Mouse (Mus musculus): ENCODE data around the gene Isy1. TPM values are rescaled to one million over a fixed set of nuclear protein-coding genes. Genes with fewer than 3 reads are reported as not detected.

The Isy1 gene
- total and polyA plus RNA-seq, 3 experiments, result 43.8 to 140 (median 77.4) TPM

GRCm38 (mm10) chr6:87835695-87836094 is 2.9 kb downstream of the Isy1 start, which contains the start of gene Gm45140:
Gm45140 (minus strand) TSS chr6:87835795.
- no peak within 1 kb of the TSS for H3K4me3 ChIP-seq (replicated peaks in 1 of 3; ENCODE audit: low read depth in 2 of 3, low read length in 2 of 3, poor library complexity in 1 of 3)
- no peak within 1 kb of the TSS for H3K4me2 ChIP-seq (ENCODE audit: insufficient read depth, low read depth, poor library complexity, severe bottlenecking)
- H3K9ac ChIP-seq (ENCODE audit: insufficient read depth, low read depth), result no peak within 1 kb of the TSS
- no peaks in the 10 kb centered on the region for H3K9me3 ChIP-seq (replicated peaks; ENCODE audit: low read length)
- no peaks in the 10 kb centered on the region for H3K27me3 ChIP-seq (replicated peaks)
- peaks cover 19 to 49% of the 10 kb centered on the region in 2 experiments for H3K36me3 ChIP-seq (replicated peaks in 1 of 2; ENCODE audit: control insufficient read depth in 1 of 2, insufficient read depth in 1 of 2, low read length in 1 of 2)
- no peak for TF ChIP-seq NELFE (IDR thresholded peaks at IDR 0.05; ENCODE audit: low read depth, low read length)
- TF ChIP-seq CHD1 (IDR thresholded peaks at IDR 0.05; ENCODE audit: low read depth, low read length), result no peak
- no peak for TF ChIP-seq MYC (IDR thresholded peaks at IDR 0.05; ENCODE audit: low read depth, low read length)
- no peak for TF ChIP-seq NRF1 (IDR thresholded peaks at IDR 0.05; ENCODE audit: low read depth, low read length)
- no peak for TF ChIP-seq USF2 (conservative IDR thresholded peaks at IDR 0.05; ENCODE audit: low read depth, low read length)
- TF ChIP-seq JUN (IDR thresholded peaks at IDR 0.05; ENCODE audit: insufficient read depth, low read depth, low read length), result no peak
- no peak for TF ChIP-seq ELF1 (IDR thresholded peaks at IDR 0.05; ENCODE audit: low read depth, low read length)
- no peak for TF ChIP-seq PAX5 (IDR thresholded peaks at IDR 0.05; ENCODE audit: low read length)
- TF ChIP-seq IRF4 (IDR thresholded peaks at IDR 0.05; ENCODE audit: low read depth, low read length), result no peak
- TF ChIP-seq JUND (conservative IDR thresholded peaks at IDR 0.05; ENCODE audit: low read depth, low read length), result no peak
- no peak for TF ChIP-seq ETS1 (conservative IDR thresholded peaks at IDR 0.05; ENCODE audit: low read depth, low read length)
- TF ChIP-seq USF1 (IDR thresholded peaks at IDR 0.05; ENCODE audit: low read depth, low read length), result no peak
- H3K4me1 ChIP-seq (ENCODE audit: control insufficient read depth in 1 of 2, insufficient read depth in 2 of 2), result peaks cover 3 to 21% of the 10 kb centered on the region in 2 experiments; a peak in 3 of 4 replicates
- dilution Hi-C loops (cut with MboI; ENCODE audit: extremely low pct_ligation_motif_present, extremely low pct_unique_long_range_greater_than_20kb, low sequenced_read_pairs) (no loop called here), in situ Hi-C loops (cut with MboI; ENCODE audit: low pct_ligation_motif_present, low pct_unique_long_range_greater_than_20kb, low sequenced_read_pairs) (no loop called here)
- H3K79me2 ChIP-seq (replicated peaks; ENCODE audit: control insufficient read depth, extremely low read depth, insufficient read depth, poor library complexity, severe bottlenecking), result peaks cover 14% of the 10 kb centered on the region
- DNase-seq (ENCODE audit: extremely low read depth), result no peak
- no peak within 1 kb of the TSS for H3K27ac ChIP-seq (ENCODE audit: insufficient read depth, low read depth)

DNA sequence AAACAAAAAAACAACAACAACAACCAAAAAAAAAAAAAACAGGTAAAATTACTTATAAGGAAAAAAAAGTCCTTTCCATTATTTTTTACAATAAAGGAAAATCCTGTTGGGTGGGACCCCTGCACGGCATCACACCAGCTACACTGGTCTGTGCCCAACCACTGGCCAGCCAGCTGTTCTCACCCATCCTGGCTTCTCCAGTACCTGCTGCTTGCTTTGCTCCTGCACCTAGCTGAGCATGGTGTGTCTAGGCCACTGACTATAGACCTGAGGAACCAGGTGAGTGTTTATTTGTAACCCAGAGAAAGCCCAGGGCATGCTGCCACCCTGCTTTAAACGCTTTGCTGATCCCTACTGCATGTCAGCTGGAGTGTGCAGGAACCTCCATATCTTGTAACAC is 18.2 kb downstream of the Isy1 start:
- Histone ChIP-seq H3K9me3 (replicated peaks; ENCODE audit: low read length) (no peaks in the 10 kb centered on the region), H3K79me2 (replicated peaks; ENCODE audit: control insufficient read depth, extremely low read depth, insufficient read depth, poor library complexity, severe bottlenecking) (no peaks in the 10 kb centered on the region), H3K4me3 (replicated peaks in 1 of 3; ENCODE audit: low read depth in 2 of 3, low read length in 2 of 3, poor library complexity in 1 of 3) (no peak overlapping the region), H3K27ac (ENCODE audit: insufficient read depth, low read depth) (no peak overlapping the region), H3K4me2 (ENCODE audit: insufficient read depth, low read depth, poor library complexity, severe bottlenecking) (no peak overlapping the region), H3K4me1 (ENCODE audit: control insufficient read depth in 1 of 2, insufficient read depth in 2 of 2) (no peaks in the 10 kb centered on the region), H3K27me3 (replicated peaks) (no peaks in the 10 kb centered on the region), H3K36me3 (replicated peaks in 1 of 2; ENCODE audit: control insufficient read depth in 1 of 2, insufficient read depth in 1 of 2, low read length in 1 of 2) (peaks cover 66 to 96% of the 10 kb centered on the region in 2 experiments), H3K9ac (ENCODE audit: insufficient read depth, low read depth) (no peak overlapping the region)
- dilution Hi-C loops (cut with MboI; ENCODE audit: extremely low pct_ligation_motif_present, extremely low pct_unique_long_range_greater_than_20kb, low sequenced_read_pairs), result no loop called here
- DNase-seq (ENCODE audit: extremely low read depth), result no peak
- TF ChIP-seq ZC3H11A (IDR thresholded peaks at IDR 0.05; ENCODE audit: low read depth, low read length) (no peak), E2F4 (IDR thresholded peaks at IDR 0.05; ENCODE audit: insufficient replicate concordance, low read depth, low read length) (no peak), CTCF (conservative IDR thresholded peaks at IDR 0.05 in 1 of 2, IDR thresholded peaks at IDR 0.05 in 1 of 2; ENCODE audit: low read depth in 2 of 2, low read length in 2 of 2) (no peak), GABPA (IDR thresholded peaks at IDR 0.05; ENCODE audit: insufficient replicate concordance, low read depth, low read length) (no peak), SIN3A (IDR thresholded peaks at IDR 0.05; ENCODE audit: low read length) (no peak)
- in situ Hi-C loops (cut with MboI; ENCODE audit: low pct_ligation_motif_present, low pct_unique_long_range_greater_than_20kb, low sequenced_read_pairs), result no loop called here

All from CH12.LX (cell line).